Mouse (Mus musculus) olfactory bulb, adult 2 months (tissue): ENCODE results near the gene Pde6c.

Experiments
- CTCF ChIP-seq: fragments of 200-500 bp; IDR thresholded peaks from 2 replicates; pipeline ENCODE4 v1.5.1; 2012; ENCODE audit warnings: low read depth, mild to moderate bottlenecking, low read length, moderate library complexity; ENCODE audit not compliant: insufficient read depth
- POLR2A ChIP-seq: fragments of 200-500 bp; IDR thresholded peaks from 2 replicates; pipeline ENCODE4 v1.6.1; 2012; ENCODE audit warnings: mild to moderate bottlenecking, low read depth, low read length, moderate library complexity; ENCODE audit not compliant: insufficient read depth

GRCm38 (mm10) chr19:38133986-38134385 is 1.4 kb downstream of the Pde6c start:
- TF ChIP-seq POLR2A, result no peak
- TF ChIP-seq CTCF, result no peak
